Mouse (Mus musculus) megakaryocyte-erythroid progenitor cell, adult 5-6 weeks (primary cell): ENCODE measurements around the gene Ptpn14. TPM values are rescaled to one million over a fixed set of nuclear protein-coding genes. Genes with fewer than 3 reads are reported as not detected.
A peak's percentile ranks its signal among the peaks of the same experiment; 100 is the strongest.

Experiments
- ATAC-seq: replicated peaks from 2 replicates; pipeline ENCODE4 v1.8.0; 2016; ENCODE audit warnings: mild to moderate bottlenecking, inconsistent platforms; ENCODE audit not compliant: severe bottlenecking, poor library complexity, low FRiP score, low TSS enrichment
- total RNA-seq, 2 experiments: library from RNA; stranded (forward) in 1 of 2; stranded (reverse) in 1 of 2; fragments of 200-1000, 215-1000 nt in 1 of 2; fragments of >200 nt in 1 of 2; fragmentation: Nextera tagmentation in 1 of 2; gene quantifications; 2 replicates each; pipeline ENCODE4 v1.2.3; 2014 to 2017

Gene Ptpn14
- total RNA-seq, 2 experiments from 2014 or later, result 5.3 to 9.0 TPM

GRCm38 (mm10) chr1:189880745-189881144, 152.7 kb downstream of the Ptpn14 start:
- no peak for ATAC-seq

- ATAC-seq, result peak; percentile 32
Observed at GRCm38 (mm10) chr1:189882886-189883285, 154.8 kb downstream of the Ptpn14 start.

GRCm38 (mm10) chr1:189883531-189884170, 155.6 kb downstream of the Ptpn14 start:
- ATAC-seq, result 0 out of 2 replicates have a peak, but pooled peaks have one; percentile 30

GRCm38 (mm10) chr1:189884951-189885350, 156.9 kb downstream of the Ptpn14 start:
- ATAC-seq, result no peak

- ATAC-seq, result peak; percentile 57
Observed at GRCm38 (mm10) chr1:189885975-189886374, 157.9 kb downstream of the Ptpn14 start.

- peak; percentile 63 for ATAC-seq
Observed at GRCm38 (mm10) chr1:189887518-189887917, 159.4 kb downstream of the Ptpn14 start.

GRCm38 (mm10) chr1:189888749-189889148, 160.7 kb downstream of the Ptpn14 start:
- ATAC-seq, result no peak

- no peak for ATAC-seq
Observed at GRCm38 (mm10) chr1:189894191-189894590, 166.1 kb downstream of the Ptpn14 start.

GRCm38 (mm10) chr1:189897861-189898260, 169.8 kb downstream of the Ptpn14 start:
- no peak for ATAC-seq

GRCm38 (mm10) chr1:189898708-189899107, 170.6 kb downstream of the Ptpn14 start:
- ATAC-seq, result no peak

GRCm38 (mm10) chr1:189899526-189899925, 171.5 kb downstream of the Ptpn14 start:
- no peak for ATAC-seq

GRCm38 (mm10) chr1:189902413-189902812, 174.3 kb downstream of the Ptpn14 start:
- no peak for ATAC-seq

- ATAC-seq, result no peak
Observed at GRCm38 (mm10) chr1:189903169-189903568, 175.1 kb downstream of the Ptpn14 start.

- no peak for ATAC-seq
Observed at GRCm38 (mm10) chr1:189910685-189911345, 182.7 kb downstream of the Ptpn14 start.

GRCm38 (mm10) chr1:189913093-189913760, 185.2 kb downstream of the Ptpn14 start:
- no peak for ATAC-seq

GRCm38 (mm10) chr1:189916422-189917125, 188.5 kb downstream of the Ptpn14 start:
- no peak for ATAC-seq

- ATAC-seq, result no peak
Observed at GRCm38 (mm10) chr1:189917126-189917500, 189.0 kb downstream of the Ptpn14 start.

GRCm38 (mm10) chr1:189919756-189920155, 191.7 kb downstream of the Ptpn14 start:
- no peak for ATAC-seq

- 0 out of 2 replicates have a peak, but pooled peaks have one; percentile 28 for ATAC-seq
Observed at GRCm38 (mm10) chr1:189920701-189921567, 192.9 kb downstream of the Ptpn14 start.
